Mouse (Mus musculus) testis, postnatal 14 days (tissue): ENCODE data around the gene Tnfsf13.
A peak's percentile ranks its signal among the peaks of the same experiment; 100 is the strongest.

Experiments
- DNase-seq: peaks from one replicate; pipeline ENCODE4 v3.0.0; 2021; ENCODE audit warnings: low spot score

The Tnfsf13 gene

GRCm38 (mm10) chr11:69680136-69680855 is 5.3 kb downstream of the Tnfsf13 start:
- DNase-seq: no peak

DNA sequence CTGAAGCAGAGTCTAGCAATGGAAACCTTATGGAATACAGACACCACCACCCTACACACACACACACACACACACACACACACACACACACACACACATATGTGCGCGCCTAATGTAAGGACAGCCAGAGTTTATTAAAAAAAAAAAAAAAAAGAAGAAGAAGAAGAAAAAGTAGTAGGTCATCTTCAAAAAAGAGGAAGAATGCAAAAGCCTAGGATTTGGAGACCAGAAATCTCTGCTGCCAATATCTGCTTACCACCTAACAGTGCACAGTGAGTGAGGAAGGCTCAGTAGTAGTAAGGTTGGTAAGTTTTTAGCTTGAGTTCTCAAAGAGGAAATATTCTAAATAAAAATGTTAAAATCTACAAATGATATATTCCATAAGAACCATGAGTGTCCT is 6.4 kb downstream of the Tnfsf13 start:
- DNase-seq: no peak

GRCm38 (mm10) chr11:69672211-69672706 is 13.3 kb downstream of the Tnfsf13 start, which contains the start of gene Eif4a1:
Gene Eif4a1 (minus strand): TSS chr11:69672423.
- peak; percentile 100 for DNase-seq

GRCm38 (mm10) chr11:69671726-69672124 is 13.9 kb downstream of the Tnfsf13 start:
- DNase-seq: peak; percentile 75

DNA sequence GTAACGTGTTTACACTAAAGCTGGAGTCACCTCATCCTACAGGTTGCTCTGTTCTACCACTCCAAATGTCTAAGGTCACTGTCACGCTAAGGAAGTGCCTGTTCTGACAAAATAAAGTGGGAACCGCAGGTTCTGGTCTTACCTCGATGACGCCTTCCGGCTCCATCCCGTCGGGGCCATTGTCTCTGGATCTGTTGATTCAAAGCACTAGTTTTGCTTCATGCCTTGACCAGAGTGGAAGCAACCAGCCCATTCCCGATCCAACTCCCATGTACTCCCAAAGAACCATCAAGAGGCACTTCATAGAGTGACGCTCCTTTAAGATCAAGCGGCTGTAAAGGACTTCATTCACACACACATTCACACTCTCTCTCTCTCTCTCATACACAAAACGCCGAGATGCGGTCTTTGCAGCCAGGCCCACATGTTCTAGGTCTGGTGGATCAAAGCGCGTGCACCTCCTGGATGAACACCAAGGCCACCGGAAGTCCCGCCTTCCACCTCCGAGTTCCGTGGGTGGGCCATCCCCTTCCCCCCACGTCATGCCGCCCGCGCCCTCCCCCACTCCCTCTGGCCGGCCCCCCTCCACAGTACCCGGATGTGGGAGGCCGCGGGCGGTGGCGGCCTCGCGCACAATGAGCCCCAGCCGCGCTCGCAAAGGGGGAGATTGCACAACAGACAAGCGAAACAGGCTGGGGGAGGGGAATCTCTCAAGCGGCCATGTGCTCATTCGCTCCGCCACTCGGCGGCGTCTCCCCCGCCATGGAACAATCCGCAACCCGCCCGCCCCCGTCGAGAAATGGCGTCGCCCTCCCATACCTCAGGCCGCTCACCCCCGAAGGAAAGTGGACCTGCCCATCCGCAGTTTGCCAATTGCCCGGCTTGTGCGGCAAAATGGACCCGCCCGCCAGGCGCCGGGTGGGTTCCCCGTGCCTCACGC is 14.5 kb downstream of the Tnfsf13 start:
- DNase-seq: peak; percentile 93

GRCm38 (mm10) chr11:69666665-69667005 is 18.9 kb downstream of the Tnfsf13 start:
- no peak for DNase-seq

DNA sequence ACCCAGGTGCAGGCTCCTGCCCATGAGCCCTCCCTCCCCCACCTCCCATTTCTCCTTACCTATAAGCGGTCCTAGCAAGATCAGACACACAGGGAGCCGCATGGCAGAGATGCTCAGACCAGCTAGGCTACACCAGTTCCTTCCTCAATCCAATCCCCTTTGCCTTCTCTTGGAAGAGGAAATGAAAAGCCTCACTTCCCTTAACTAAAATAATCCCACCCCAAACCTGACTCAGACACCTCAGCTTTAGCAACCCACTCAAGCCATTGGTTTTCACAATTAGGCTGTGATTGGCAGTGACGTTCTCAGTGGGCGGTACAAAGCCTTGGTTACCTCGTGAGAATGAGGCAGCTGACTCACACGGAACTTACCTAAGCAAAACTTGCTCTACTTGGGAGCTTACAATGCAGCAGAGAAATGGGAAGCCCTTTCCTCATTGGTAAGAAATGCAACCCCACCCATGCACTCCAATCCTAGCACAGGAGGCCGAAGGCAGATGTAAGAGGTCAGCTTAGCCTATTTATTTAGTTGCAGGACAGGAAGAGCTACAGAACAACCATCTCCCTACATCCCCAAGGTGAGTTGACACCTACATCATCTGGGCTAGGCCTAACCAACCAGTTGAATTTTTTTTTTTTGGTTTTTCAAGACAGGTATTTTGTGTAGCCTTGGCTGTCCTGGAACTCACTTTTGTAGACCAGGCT is 19.5 kb downstream of the Tnfsf13 start, which contains the start of gene Cd68:
Gene Cd68 (minus strand): TSS at position 193 of the 704 bp plus-strand sequence.
- DNase-seq: no peak

- DNase-seq: no peak
These were observed 20.1 kb downstream of the Tnfsf13 start for GRCm38 (mm10) chr11:69665457-69665960.

- no peak for DNase-seq
These were observed 20.7 kb downstream of the Tnfsf13 start for GRCm38 (mm10) chr11:69664841-69665240.

DNA sequence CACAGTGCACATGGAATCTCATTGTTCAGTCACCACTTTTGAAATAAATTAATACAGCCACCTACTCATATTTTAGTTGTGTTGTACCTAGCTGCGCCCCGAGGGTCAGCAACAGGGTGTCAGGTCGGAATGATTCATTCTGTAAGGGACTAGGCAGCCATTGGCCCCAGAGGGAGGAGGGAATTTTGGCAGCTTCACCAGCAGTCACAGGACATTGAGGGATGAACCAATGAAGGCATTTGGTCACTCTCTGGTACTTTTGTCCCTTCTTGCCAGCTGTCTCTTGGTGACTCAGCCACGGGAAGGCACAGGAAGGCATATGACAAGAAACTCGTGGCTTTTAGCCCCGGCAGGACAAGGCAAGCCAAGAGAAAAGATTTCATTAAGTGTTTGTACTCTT is 21.8 kb downstream of the Tnfsf13 start:
- no peak for DNase-seq

DNA sequence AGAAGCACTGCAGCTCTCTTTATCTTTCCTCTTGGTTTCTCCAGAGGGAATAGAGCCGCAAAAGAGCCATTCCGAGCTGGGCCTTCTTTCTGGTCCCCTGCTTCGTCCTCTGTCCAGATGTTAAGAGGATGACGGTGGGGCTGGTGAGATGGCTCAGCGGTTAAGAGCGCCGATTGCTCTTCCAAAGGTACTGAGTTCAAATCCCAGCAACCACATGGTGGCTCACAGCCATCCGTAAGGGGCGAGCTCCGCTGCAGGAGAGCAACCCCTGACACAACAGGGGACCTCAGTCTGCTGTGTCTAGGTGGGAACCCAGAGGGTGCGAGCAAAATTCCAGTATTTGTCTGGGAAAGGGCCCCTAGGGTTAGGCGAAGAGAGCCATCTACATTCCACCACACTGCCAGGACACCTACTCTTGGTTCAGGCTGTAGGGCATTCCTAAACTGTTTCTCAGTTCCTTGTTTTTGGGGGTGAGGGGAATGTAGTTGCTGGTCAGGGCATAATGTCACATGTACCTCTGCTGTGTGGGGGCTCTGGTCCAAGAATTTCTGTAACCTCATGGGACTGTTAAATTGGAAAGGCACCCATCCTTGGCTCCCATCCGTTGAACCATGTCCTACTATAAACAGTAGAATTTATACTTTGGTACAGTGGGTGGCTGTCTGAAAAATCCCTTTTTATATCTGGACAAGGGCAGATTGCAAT is 22.5 kb downstream of the Tnfsf13 start:
- no peak for DNase-seq

GRCm38 (mm10) chr11:69662213-69662966 is 23.2 kb downstream of the Tnfsf13 start, which contains the start of gene Mpdu1:
Gene Mpdu1 (minus strand): TSS chr11:69662642.
- peak; percentile 95 for DNase-seq

DNA sequence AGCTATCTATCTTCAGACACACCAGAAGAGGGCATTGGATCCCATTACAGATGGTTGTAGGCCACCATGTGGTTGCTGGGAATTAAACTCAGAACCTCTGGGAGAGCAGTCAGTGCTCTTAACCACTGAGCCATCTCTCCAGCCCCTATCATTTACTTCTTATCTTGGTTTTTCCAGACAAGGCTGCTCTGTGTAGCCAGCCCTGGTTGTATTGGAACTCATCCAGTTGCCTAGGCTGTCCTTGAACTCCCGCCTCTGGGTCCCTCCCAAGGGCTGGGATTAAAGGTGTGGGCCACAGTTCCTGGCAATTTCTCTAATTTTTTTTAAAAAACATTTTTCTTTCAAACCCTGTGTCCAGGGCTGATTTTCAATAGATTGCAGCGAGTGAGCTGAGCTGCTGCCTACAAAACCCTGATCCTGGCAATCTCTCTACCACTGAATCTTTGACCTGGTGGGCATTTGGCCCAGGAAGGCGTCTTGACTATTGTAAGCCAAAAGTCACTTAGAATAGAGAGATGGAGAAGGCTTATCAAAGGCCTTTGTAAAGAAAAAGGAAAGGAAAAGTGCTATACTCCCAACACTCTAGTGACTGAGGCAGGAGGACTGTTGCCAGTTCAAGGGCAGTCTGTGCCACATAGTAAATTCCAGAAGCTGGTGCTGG is 24.2 kb downstream of the Tnfsf13 start:
- peak; percentile 67 for DNase-seq

DNA sequence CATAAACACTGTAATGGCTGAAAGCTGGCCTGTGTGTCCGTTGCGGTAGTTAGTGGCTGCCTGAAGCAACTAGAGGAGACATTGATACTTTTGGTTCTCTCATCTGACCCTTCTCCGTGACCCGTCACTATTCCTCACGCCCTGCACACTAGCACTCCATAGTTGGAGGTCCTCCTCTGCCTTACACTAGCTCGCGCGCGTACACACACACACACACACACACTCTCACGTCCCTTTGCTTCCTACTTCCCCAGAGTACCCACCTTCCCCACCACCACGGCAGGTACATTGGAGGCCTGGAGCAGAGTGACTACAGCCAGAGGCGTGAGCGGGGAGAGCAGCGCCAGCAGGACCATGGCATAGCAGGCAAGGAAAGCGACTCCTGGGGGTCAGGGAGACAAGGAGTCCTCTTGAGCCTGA is 28.1 kb downstream of the Tnfsf13 start:
- no peak for DNase-seq

- no peak for DNase-seq
These were observed 28.7 kb downstream of the Tnfsf13 start for GRCm38 (mm10) chr11:69656617-69657461.

- no peak for DNase-seq
These were observed 29.5 kb downstream of the Tnfsf13 start for GRCm38 (mm10) chr11:69656065-69656455.

DNA sequence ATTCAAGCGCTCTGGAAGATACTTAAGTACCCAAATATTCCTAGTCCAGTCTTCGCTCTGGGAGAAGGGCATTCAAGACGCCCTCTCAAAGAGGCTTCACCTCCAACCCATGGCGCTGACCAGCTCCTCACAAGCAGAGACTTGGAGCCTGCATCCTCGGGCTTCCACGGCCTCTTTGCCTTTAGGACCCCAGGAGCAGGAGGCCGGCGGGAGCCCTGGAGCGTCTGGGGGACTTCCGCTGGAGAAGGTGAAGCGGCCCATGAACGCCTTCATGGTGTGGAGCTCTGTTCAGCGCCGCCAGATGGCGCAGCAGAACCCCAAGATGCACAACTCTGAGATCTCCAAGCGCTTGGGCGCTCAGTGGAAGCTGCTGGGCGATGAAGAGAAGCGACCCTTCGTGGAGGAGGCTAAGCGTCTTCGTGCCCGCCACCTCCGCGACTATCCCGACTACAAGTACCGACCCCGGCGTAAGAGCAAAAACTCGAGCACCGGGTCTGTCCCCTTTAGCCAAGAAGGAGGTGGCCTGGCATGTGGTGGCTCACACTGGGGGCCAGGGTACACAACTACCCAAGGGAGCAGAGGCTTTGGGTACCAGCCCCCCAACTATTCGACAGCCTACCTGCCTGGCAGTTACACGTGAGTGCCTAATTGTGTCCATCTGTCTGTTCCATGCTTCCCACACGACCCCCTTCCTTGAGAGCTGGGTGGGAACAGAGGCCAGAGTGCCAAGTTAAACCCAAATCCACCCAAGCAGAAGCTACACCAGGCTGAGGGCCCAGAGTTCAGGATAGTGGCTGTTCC is 30.1 kb downstream of the Tnfsf13 start, which contains the start of gene Sox15:
Gene Sox15 (plus strand): TSS at position 51 of the 801 bp plus-strand sequence.
- DNase-seq: peak; percentile 67

GRCm38 (mm10) chr11:69654760-69655159 is 30.8 kb downstream of the Tnfsf13 start:
- peak; percentile 36 for DNase-seq
